Mouse (Mus musculus) kidney, postnatal 10 days (tissue): ENCODE measurements around the gene Nub1.
"Not testable (repeated sequence)": the region's sequence is repeated elsewhere in the genome, so short reads cannot be mapped to it uniquely, and the experiment has no call there.

ENCODE experiments used
- DNase-seq: peaks from one replicate; pipeline ENCODE4 v3.0.0; 2021; ENCODE audit warnings: mixed read lengths

The Nub1 gene

DNA sequence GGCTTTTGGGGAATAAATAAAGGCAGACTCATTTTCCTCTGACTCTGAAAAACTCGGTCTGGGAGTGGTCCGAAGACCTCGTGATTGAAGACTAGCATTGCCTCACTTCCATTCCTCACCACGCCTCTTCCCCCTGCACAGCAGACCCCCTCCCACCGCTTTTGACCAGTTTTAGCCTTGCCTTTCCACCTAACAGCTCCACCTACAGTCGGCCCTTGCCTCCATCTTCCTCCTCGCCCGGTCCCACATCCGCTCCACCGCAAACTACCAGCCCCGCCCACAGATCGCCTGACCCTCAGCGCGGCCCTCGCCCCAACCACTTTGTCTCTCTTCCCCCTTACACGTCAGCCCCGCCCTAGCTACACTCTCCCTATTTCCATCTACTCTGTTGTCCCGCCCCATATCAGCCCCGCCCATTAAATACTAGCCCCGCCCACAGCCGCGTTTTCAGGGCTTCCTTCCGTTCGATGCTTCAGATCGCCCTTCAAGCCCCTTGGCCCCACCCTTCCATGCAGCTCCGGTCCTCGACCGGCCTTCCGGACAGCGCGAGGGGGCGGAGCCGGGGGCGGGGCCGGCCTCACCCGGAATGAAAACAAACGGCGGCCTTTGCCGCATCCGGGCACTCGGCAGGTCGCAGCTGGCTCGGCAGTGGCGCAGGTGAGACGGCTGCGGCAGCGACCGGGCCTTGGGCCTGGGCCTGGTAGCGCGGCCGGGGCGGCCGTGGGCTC lies at the start of gene Nub1:
Nub1 (plus strand) TSS at position 167 of the 728 bp plus-strand sequence.
- DNase-seq = peak; percentile 100

DNA sequence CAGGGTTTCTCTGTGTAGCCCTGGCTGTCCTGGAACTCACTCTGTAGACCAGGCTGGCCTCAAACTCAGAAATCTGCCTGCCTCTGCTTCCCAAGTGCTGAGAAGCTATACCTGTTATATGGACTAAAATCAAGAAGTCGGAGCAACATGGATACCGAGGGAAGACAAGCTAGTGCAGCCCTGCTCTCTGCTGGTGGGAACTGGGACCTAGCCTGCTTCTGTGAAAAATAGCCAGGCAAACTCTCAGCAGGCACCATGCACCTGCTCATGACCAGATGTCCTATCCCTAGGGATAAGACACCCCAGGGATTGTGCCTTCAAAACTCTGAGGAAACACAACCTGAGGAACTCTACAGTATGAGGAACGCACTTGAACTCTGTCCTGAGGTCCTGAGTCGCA lies 48.3 kb upstream of the Nub1 start:
- DNase-seq = no peak

GRCm38 (mm10) chr5:24638131-24638530 lies 47.2 kb upstream of the Nub1 start:
- DNase-seq = no peak

DNA sequence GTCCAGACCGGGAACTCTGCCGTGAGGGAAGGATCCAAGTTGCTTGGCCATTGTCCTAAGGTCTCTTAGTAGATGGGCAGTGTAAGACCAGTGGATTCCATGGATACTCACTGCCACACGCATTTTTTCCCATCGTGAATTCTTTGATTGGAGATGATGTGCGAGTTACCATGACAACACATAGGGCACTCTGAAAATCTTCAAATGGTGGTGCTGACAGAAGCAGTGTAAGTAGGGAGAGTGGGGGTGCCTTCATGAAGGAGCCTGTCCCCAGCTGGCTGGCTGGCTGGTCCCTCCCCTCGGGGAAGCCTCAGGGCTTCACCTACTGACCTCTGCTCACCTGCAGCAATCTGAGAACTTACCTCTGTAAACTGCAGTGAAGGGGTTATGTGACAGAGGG lies 46.3 kb upstream of the Nub1 start:
- DNase-seq = no peak

- no peak for DNase-seq
Observed at GRCm38 (mm10) chr5:24645454-24645853, 39.9 kb upstream of the Nub1 start.

DNA sequence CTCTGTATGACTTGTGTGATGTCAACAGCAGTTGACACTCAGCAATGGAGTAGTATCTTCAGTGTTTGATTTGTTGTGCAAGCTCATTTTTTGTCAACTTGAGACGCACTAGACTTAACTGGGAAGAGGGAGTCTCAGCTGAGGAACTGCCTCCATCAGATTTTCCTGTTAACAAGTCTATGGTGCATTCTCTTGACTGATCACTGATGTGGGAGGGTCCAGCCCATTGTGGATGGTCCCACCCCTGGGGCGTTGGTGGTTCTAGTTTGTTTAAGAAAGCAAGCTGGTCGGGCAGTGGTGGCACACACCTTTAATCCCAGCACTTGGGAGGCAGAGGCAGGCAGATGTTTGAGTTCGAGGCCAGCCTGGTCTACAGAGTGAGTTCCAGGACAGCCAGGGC lies 36.1 kb upstream of the Nub1 start:
- no peak for DNase-seq

DNA sequence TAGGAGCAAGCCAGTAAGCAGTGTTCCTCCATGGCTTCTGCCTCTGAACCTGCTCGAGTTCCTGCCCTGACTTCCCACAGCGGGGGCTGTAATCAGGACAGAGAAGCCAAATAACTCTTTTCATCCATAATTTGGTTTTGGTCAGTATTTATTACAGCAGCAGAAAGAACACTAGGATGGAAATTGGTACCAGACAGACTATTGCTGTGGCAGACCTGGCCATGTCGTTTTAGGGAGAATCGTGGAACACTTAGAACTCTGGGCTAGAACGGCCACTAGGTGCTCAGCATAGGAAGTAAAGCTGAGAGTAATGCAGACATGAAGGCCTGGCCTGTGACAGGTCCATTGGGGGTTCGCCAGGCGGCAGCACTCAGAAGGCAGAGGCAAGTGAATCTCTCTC lies 35.6 kb upstream of the Nub1 start:
- DNase-seq = no peak

DNA sequence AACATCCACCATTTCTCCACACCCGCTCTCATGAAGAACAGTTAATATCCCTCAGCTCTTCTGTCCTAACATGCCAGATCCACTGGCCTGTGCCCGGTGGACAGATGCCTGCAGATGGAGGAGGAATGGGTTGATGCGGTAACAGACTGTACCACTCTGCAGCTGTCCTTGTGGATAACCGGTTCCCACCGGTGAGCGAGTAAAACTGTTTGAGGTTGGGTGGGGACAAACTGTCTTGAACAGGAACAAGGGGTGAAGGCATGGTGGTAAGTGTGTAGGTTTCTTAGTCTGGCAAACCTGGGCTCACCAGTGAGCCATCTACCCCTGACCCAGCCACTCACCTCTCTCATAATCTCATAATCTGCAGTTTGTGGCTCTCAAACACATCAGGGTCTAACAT lies 34.0 kb upstream of the Nub1 start:
- no peak for DNase-seq

GRCm38 (mm10) chr5:24651768-24652752 lies 33.3 kb upstream of the Nub1 start:
- DNase-seq = peak; percentile 91

DNA sequence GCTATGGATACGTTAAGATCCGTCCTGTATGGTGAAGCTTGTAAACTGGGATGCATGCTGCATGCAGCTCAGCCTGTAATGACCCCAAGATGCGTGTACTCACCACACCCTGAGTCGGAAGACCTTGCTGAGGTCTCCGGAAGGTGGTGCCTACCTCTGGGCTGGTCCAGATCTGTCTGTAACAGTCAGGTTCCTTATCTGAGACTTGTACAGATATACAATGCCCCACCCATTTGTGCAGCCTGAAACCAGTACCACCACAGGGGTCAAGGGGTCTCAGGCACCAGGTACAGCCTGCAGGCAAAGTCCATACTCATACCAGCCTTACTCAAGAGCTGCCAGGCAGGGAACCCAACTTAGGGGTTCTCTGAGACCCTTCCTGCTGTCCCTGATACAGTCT lies 32.6 kb upstream of the Nub1 start:
- DNase-seq = no peak

- DNase-seq = no peak
Observed at GRCm38 (mm10) chr5:24654491-24654890, 30.8 kb upstream of the Nub1 start.

DNA sequence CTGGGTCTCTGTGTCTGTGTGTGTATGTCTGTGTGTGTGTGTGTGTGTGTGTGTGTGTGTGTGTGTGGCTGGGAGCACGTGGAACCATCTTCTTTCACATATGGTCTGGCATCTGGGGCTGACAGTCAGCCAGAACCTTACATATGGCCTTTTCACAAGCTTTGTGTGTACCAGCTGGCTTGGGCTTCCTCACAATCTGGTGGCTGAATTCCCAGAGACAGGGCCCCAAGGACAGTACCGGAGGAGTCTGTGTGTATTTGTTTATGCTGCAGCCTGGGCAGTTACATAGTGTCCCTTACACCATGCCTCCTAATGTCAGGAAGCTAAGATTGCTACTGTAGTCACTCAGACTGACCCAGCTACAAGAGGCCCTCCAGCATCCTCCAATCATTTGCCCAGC lies 28.2 kb upstream of the Nub1 start:
- no peak for DNase-seq

- DNase-seq = no peak
Observed at GRCm38 (mm10) chr5:24659708-24660423, 25.5 kb upstream of the Nub1 start.

- no peak for DNase-seq
Observed at GRCm38 (mm10) chr5:24661457-24661856, 23.9 kb upstream of the Nub1 start.

- DNase-seq = peak; percentile 88
Observed at GRCm38 (mm10) chr5:24674238-24674637, 11.1 kb upstream of the Nub1 start.

DNA sequence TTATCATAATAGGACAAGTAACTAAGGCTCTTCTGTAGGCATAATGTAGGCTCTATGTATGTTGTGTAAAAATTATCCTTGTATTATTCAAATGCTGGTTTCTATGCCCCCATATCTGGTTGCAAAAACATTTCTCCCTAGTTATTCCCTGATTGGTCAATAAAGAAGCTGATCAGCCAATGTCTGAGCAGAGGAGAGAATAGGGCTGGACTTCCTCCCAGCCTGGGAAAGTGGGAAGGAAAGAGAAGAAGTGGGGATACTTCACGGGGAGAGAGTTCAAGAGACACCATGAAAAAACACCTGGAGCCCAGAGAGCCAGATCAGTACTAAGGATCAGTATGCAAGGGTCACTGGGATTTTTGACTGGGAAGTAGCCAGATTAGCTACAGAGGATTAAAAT lies 3.9 kb upstream of the Nub1 start:
- DNase-seq = no peak

GRCm38 (mm10) chr5:24684578-24685365 lies 560 bp upstream of the Nub1 start:
- DNase-seq = peak; percentile 60

DNA sequence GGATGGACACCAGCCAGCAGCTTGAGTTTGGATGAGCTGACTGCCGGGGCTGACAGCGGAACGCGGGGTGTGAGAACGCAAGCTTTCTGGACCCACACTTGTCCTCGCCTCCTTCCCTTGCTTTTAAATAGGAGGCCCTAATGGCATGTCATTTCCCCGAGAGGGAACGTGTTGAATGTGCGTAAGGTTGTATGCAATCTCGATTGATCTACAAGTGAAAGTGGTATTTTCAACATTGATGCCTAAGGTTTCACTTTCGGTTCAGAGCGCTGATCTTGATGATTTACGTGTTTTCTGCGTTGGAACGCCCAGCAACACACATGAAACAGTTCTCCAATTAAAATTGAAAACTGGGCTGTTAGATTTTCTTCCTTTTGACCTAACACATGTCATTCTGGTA lies 844 bp downstream of the Nub1 start:
- DNase-seq = no peak

- not testable (repeated sequence) for DNase-seq
Observed at GRCm38 (mm10) chr5:24686671-24687420, 1.5 kb downstream of the Nub1 start.

- no peak for DNase-seq
Observed at GRCm38 (mm10) chr5:24687696-24688095, 2.4 kb downstream of the Nub1 start.

DNA sequence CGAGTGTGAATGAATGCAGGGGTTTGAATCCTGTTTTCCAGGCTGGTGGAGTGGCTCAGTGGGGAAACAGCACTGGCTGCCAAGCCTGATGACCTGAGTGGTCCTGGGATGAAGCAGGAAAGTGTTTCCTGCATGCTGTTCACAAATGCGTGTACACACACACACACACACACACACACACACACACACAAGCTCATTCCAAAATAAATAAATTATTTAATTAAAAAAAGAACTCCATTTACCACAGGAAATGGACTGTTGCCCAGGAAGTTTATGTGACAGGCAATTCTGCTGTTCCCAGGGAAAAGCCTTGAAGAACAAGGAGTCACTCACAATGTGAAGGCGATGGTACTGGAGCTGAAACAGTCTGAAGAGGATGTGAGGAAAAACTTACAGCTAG lies 11.4 kb downstream of the Nub1 start:
- DNase-seq = peak; percentile 57

- peak; percentile 67 for DNase-seq
Observed at GRCm38 (mm10) chr5:24701271-24701670, 15.9 kb downstream of the Nub1 start.
